Mouse (Mus musculus) liver, postnatal 0 days (tissue): ENCODE results near the gene Pqlc2.

ENCODE experiments used
- CTCF ChIP-seq: sonication (generic); IDR thresholded peaks from 2 replicates; pipeline ENCODE4 v1.5.1; 2016; ENCODE audit warnings: antibody characterized with exemption, low read depth
- EP300 ChIP-seq: IDR thresholded peaks from 2 replicates; pipeline ENCODE4 v1.6.1; 2016; ENCODE audit warnings: antibody characterized with exemption, low read depth, mild to moderate bottlenecking

GRCm38 (mm10) chr4:139312632-139313031, 2.1 kb upstream of the Pqlc2 start:
- TF ChIP-seq CTCF (peak; percentile 72), EP300 (no peak)
